In the genomic region with DNA sequence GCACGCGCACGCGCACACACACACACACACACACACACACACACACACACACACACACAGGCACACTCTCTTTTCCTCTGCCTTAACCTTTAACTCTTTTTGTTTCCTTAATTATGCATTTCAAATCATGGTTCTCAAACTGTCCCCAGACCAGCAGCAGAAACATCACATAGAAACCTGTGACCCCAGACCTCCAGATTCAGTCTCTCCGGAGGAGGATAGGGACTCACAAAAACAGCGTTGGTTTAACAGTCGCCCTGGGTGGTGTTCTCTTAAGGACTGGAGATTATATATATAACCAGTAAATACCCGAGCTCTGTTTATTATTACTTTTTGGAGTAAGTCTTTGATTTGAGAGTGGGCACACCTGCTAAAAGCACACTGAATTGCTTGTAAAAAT, we compare ENCODE assay signal across 19 mouse cellular contexts. TPM values are rescaled to one million over a fixed set of nuclear protein-coding genes. Genes with fewer than 3 reads are reported as not detected.
DNase-seq lines count a peak whose midpoint lies in the region; ATAC-seq and TF ChIP-seq lines count a peak whose summit lies in the region.
"Had no signal": no experiment of that assay in that cellular context is flagged by ENCODE, and none has a peak within 500 bp of the region (broad histone marks: within the 10 kb centered on the region; RNA-seq: fewer than 3 reads in every experiment).

No protein-coding gene starts in this region.

- no peak overlapping the region for H3K9ac ChIP-seq in heart, embryonic 12.5 days
- no peak overlapping the region for H3K9ac ChIP-seq in heart, embryonic 16.5 days (ENCODE audit: low read length)
- H3K9ac ChIP-seq: limb, embryonic 15.5 days had no signal

- peak overlapping the region; percentile 84 for H3K4me2 ChIP-seq in heart, embryonic 12.5 days
- H3K4me2 ChIP-seq in heart, embryonic 16.5 days (ENCODE audit: low read depth, low read length): peak overlapping the region; percentile 26; the same call in 1 of the 2 replicates

- ATAC-seq in heart, embryonic 12.5 days (ENCODE audit: insufficient number of reproducible peaks, low FRiP score): no peak
- no peak for ATAC-seq in heart, embryonic 16.5 days (replicated peaks; ENCODE audit: extremely low read depth, insufficient read depth, low FRiP score)
- ATAC-seq in monocyte, adult 5-6 weeks (replicated peaks; ENCODE audit: insufficient number of reproducible peaks, low FRiP score, low TSS enrichment, poor library complexity, severe bottlenecking): no peak
- ATAC-seq: hindbrain, postnatal 0 days had no signal

- peaks cover 35% of the 10 kb centered on the region for H3K4me1 ChIP-seq in heart, embryonic 12.5 days (replicated peaks)
- no peaks in the 10 kb centered on the region for H3K4me1 ChIP-seq in lung, adult 2 months (ENCODE audit: control insufficient read depth, insufficient read depth, low read length)
- H3K4me1 ChIP-seq in heart, embryonic 16.5 days (ENCODE audit: control insufficient read depth, insufficient read depth, low read length): peaks cover 9% of the 10 kb centered on the region

- peak overlapping the region; percentile 48 for H3K4me3 ChIP-seq in heart, embryonic 12.5 days
- peak overlapping the region; percentile 7 for H3K4me3 ChIP-seq in lung, adult 2 months (replicated peaks; ENCODE audit: extremely low read depth, low read depth, low read length)
- 0 out of 2 replicates have a peak overlapping the region, but pooled peaks have one; percentile 14 for H3K4me3 ChIP-seq in heart, embryonic 16.5 days (ENCODE audit: low read length)

- peaks cover 59% of the 10 kb centered on the region for H3K27me3 ChIP-seq in heart, embryonic 12.5 days (replicated peaks)
- H3K27me3 ChIP-seq in heart, embryonic 16.5 days (ENCODE audit: control insufficient read depth, insufficient read depth, low read length): peaks cover 60% of the 10 kb centered on the region

- WGBS in heart, embryonic 12.5 days: 1% methylated on average over 4 of the region's 8 CpGs
- 8% methylated on average over 4 of the region's 8 CpGs for WGBS in lung, adult 2 months
- WGBS in heart, embryonic 16.5 days: under 1% methylated on average over 6 of the region's 8 CpGs

- TF ChIP-seq CTCF in lung, adult 2 months (IDR thresholded peaks at IDR 0.05; ENCODE audit: insufficient read depth, low read length): no peak

- DNase-seq in heart, adult 9 months (ENCODE audit: low spot score in 2 of 2): no peak
- no peak for DNase-seq in lung, adult 2 months
- no peak for DNase-seq in lung, postnatal 14 days
- peak; percentile 17 for DNase-seq in retina, embryonic 14.5 days (ENCODE audit: low spot score)
- DNase-seq in adrenal gland, postnatal 25 days: no peak
- DNase-seq: adrenal gland, adult 2 months; cerebellum, postnatal 10 days; lung, adult 18-20 months; right cerebral cortex, adult 18-20 months had no signal

- H3K27ac ChIP-seq in heart, embryonic 12.5 days (ENCODE audit: poor library complexity, severe bottlenecking): no peak overlapping the region
- no peak overlapping the region for H3K27ac ChIP-seq in heart, embryonic 16.5 days (ENCODE audit: low read length)
- H3K27ac ChIP-seq: hindbrain, postnatal 0 days; limb, embryonic 15.5 days had no signal

- H3K36me3 ChIP-seq in heart, embryonic 12.5 days: no peaks in the 10 kb centered on the region
- no peaks in the 10 kb centered on the region for H3K36me3 ChIP-seq in heart, embryonic 16.5 days (ENCODE audit: control insufficient read depth, insufficient read depth)
- H3K36me3 ChIP-seq: limb, embryonic 15.5 days had no signal

- no peak for TF ChIP-seq POLR2A in lung, adult 2 months (IDR thresholded peaks at IDR 0.05; ENCODE audit: borderline replicate concordance, extremely low read depth, low read depth, low read length)

- no peaks in the 10 kb centered on the region for H3K9me3 ChIP-seq in heart, embryonic 12.5 days (replicated peaks)
- H3K9me3 ChIP-seq in heart, embryonic 16.5 days (replicated peaks; ENCODE audit: control insufficient read depth, low read length): no peaks in the 10 kb centered on the region
- H3K9me3 ChIP-seq: limb, embryonic 15.5 days had no signal

RNA-seq across cellular contexts. Expression of a gene that starts 5.7 kb away (rescaled TPM):
- polyA plus RNA-seq in heart, embryonic 12.5 days (2016; fragmentation: Nextera tagmentation; extraction: Ambion mirVana): 74.5 and 76.6 TPM in 2 replicates
- polyA plus RNA-seq in lung, adult 2 months (2012; rRNA removed): 190 and 228 TPM in 2 replicates
- 51.4 and 67.7 TPM in 2 replicates for polyA plus RNA-seq in heart, embryonic 16.5 days (2015; fragmentation: Nextera tagmentation; extraction: Ambion mirVana)
- not detected in 3 replicates for total RNA-seq in monocyte, adult 5-6 weeks (2017)
- total RNA-seq in adrenal gland, postnatal 25 days (2021): 10.2 and 11.7 TPM in 2 replicates
- total RNA-seq: ES-E14; layer of hippocampus, adult 8-10 months had no signal
- polyA plus RNA-seq: C2C12; forebrain, embryonic 11.5 days; neural tube, embryonic 14.5 days had no signal
